Mouse (Mus musculus) lung, embryonic 14.5 days (tissue): ENCODE results near the gene Gbp8. TPM values are rescaled to one million over a fixed set of nuclear protein-coding genes. Genes with fewer than 3 reads are reported as not detected.
"Not testable (repeated sequence)": the region's sequence is repeated elsewhere in the genome, so short reads cannot be mapped to it uniquely, and the experiment has no call there.

Source experiments
- ATAC-seq: fragments of 200-750 bp; cut with Nextera tagmentation; 2 replicates; pipeline ENCODE4 v1.8.0; 2017; ENCODE audit warnings: mild to moderate bottlenecking, moderate TSS enrichment, moderate library complexity; ENCODE audit not compliant: insufficient read depth
- DNase-seq: peaks from one replicate; pipeline ENCODE4 v3.0.0-alpha.2; 2015
- H3K27ac ChIP-seq: fragments of 300-500 bp; sonication (generic); 2 replicates; pipeline ENCODE4 v1.5.1; 2014; ENCODE audit warnings: low read depth, mild to moderate bottlenecking, moderate library complexity
- H3K27me3 ChIP-seq: fragments of 300-500 bp; sonication (generic); 2 replicates; pipeline ENCODE4 v1.6.1; 2014; ENCODE audit warnings: low read length, control low read depth; ENCODE audit not compliant: insufficient read depth
- H3K36me3 ChIP-seq: fragments of 300-500 bp; sonication (generic); 2 replicates; pipeline ENCODE4 v1.6.1; 2014; ENCODE audit warnings: control low read depth; ENCODE audit not compliant: insufficient read depth
- H3K4me1 ChIP-seq: fragments of 300-500 bp; sonication (generic); 2 replicates; pipeline ENCODE4 v1.6.1; 2014; ENCODE audit warnings: antibody characterized with exemption, control low read depth; ENCODE audit not compliant: insufficient read depth
- H3K4me2 ChIP-seq: fragments of 300-500 bp; sonication (generic); 2 replicates; pipeline ENCODE4 v1.6.1; 2014; ENCODE audit warnings: mild to moderate bottlenecking
- H3K4me3 ChIP-seq: fragments of 300-500 bp; sonication (generic); 2 replicates; pipeline ENCODE4 v1.5.1; 2014; ENCODE audit warnings: low read depth, low read length
- H3K9ac ChIP-seq: fragments of 300-500 bp; sonication (generic); 2 replicates; pipeline ENCODE4 v1.6.1; 2014
- H3K9me3 ChIP-seq: fragments of 300-500 bp; sonication (generic); 2 replicates; pipeline ENCODE4 v1.6.1; 2016; ENCODE audit warnings: low read depth, low read length, control low read depth
- CTCF ChIP-seq: IDR thresholded peaks from 2 replicates; pipeline ENCODE4 v1.5.1; 2016; ENCODE audit warnings: antibody characterized with exemption, low read depth
- WGBS: fragments of 180-500 bp; shearing (Covaris S2); extraction: QIAGEN DNeasy Blood & Tissue Kit; methylation state at CpG from one replicate; pipeline ENCODE4 v1.1.7; 2014; 5-methylcytosine and 5-hydroxymethylcytosine counted together
- polyA plus RNA-seq: library from polyadenylated mRNA; unstranded; fragments of >200 nt; fragmentation: Nextera tagmentation; extraction: Ambion mirVana; gene quantifications from 2 replicates; pipeline ENCODE4 v1.2.1, GENCODE M21; 2014

Gene Gbp8
- polyA plus RNA-seq, 1 experiment from 2014 or later: 0.24 TPM

DNA sequence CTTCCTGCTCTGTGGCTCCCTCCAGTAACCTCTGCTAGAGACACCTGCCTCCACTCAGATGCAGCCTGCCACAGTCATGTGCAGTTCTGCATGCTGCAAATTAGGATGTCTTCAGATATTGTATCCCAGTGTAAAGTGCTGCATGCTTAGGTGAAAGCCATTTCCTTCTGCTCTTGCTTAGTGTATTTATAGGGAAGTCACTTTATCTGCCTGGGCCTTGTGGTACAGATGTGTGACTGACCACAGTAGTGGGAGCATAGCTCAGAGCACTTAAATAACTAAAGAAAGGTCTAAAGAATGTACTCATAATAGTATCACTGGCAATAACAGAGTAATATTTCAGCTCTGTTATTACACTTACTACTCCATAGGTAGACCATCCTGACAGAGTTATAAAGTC lies 57.4 kb downstream of the Gbp8 start:
- H3K4me2 ChIP-seq: no peak overlapping the region
- H3K36me3 ChIP-seq: no peaks in the 10 kb centered on the region
- peaks cover 3% of the 10 kb centered on the region; the same call in 1 of the 2 replicates for H3K9me3 ChIP-seq
- no peak for TF ChIP-seq CTCF
- H3K9ac ChIP-seq: no peak overlapping the region
- H3K4me3 ChIP-seq: no peak overlapping the region
- ATAC-seq (no peak), DNase-seq (no peak)
- no peak overlapping the region for H3K27ac ChIP-seq
- no peaks in the 10 kb centered on the region for H3K4me1 ChIP-seq
- no peaks in the 10 kb centered on the region for H3K27me3 ChIP-seq

DNA sequence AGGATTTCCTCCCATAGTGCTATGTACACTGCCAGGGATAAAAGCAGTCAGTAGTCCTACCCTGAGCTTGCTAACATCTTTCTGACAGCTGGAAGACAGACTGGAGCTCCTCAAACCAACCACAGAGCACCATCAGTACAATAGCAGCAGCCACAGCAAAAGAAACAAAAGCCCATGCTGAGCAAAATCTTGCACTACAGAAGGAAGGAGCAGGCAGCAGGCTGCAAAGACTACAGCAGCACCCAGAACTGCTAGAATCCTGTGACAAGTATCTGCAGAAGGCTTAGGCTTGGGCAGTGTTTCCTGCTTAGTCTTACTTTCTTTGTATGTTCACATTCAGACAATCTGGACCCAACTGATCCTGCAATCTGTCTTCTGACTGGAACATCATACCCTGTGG lies 71.0 kb downstream of the Gbp8 start:
- not testable (repeated sequence) for ATAC-seq, H3K9ac ChIP-seq, H3K4me2 ChIP-seq, H3K27me3 ChIP-seq, H3K36me3 ChIP-seq, DNase-seq, H3K9me3 ChIP-seq, H3K4me1 ChIP-seq, H3K4me3 ChIP-seq, H3K27ac ChIP-seq

DNA sequence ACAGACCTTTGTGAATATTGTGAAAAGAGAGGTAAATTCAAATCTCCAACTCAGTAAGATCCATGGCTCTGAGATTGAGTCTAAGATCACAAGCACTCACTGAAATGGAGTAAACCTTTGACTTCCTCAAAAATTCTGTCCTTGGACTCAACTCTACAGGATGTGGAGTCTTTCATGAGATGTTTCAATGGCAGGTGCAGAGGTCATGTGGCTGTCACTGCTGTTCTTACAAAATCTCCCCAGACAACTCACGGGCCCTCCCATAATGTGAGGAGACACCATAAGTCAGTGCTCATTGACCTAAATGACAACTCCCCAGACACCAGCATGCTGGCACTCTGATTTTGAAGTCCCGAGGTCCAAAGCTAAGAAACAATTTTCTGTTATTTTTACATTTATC lies 74.9 kb downstream of the Gbp8 start:
- H3K9ac ChIP-seq, H3K4me2 ChIP-seq, DNase-seq, H3K27ac ChIP-seq, H3K36me3 ChIP-seq, H3K4me3 ChIP-seq, ATAC-seq, H3K27me3 ChIP-seq, H3K9me3 ChIP-seq, H3K4me1 ChIP-seq: not testable (repeated sequence)
- WGBS: 65% methylated on average over 2 of the region's 2 CpGs

DNA sequence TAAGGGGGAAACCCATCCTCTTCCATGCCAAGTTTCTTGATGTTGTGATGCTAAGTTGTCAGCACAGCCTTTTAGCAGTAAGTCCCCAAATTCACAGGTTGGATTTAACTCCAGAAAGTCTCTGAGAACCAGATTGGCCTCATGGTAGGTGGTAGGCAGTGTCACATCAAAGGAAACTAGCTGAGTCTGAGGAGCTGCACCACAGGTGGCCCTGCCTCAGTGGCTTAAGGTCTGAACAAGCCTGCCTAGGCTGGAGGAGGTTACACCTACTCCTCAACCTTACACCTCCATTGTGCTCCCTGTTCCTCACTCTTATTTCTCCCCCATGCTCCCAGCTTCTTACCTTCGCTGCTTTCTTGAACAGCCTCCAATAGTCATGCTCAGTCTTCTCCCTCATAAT lies 76.0 kb downstream of the Gbp8 start:
- no peak overlapping the region for H3K4me3 ChIP-seq
- no peaks in the 10 kb centered on the region for H3K27me3 ChIP-seq
- WGBS: 43% methylated on average over 1 of the region's 1 CpGs
- H3K4me2 ChIP-seq: no peak overlapping the region
- no peak for TF ChIP-seq CTCF
- no peaks in the 10 kb centered on the region for H3K36me3 ChIP-seq
- H3K9me3 ChIP-seq: no peaks in the 10 kb centered on the region
- H3K27ac ChIP-seq: no peak overlapping the region
- DNase-seq: no peak
- ATAC-seq: no peak
- H3K9ac ChIP-seq: no peak overlapping the region
- no peaks in the 10 kb centered on the region for H3K4me1 ChIP-seq

DNA sequence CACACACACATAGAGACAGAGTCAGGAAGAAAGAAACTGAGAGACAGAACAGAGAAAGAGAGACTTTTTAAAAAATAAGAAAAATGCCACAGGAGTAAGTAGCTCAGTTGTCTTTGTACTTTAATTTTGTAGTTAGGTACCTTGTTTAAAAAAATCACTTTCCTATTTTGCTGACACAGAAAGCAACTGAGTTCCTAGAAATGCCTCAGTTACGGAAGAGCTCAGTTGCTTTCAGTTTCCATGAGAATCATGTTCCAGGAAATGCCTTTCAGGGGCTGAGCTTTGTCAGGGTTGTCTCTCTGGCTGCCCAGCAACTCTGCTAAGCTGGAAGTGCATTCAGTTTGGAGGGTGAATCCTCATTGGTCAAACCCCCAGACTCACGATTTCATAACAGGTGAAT lies 76.9 kb downstream of the Gbp8 start:
- not testable (repeated sequence) for H3K36me3 ChIP-seq, ATAC-seq, H3K9ac ChIP-seq, H3K27me3 ChIP-seq, DNase-seq, H3K4me1 ChIP-seq, H3K4me2 ChIP-seq, H3K4me3 ChIP-seq, H3K27ac ChIP-seq, H3K9me3 ChIP-seq
- 64% methylated on average over 2 of the region's 2 CpGs for WGBS

DNA sequence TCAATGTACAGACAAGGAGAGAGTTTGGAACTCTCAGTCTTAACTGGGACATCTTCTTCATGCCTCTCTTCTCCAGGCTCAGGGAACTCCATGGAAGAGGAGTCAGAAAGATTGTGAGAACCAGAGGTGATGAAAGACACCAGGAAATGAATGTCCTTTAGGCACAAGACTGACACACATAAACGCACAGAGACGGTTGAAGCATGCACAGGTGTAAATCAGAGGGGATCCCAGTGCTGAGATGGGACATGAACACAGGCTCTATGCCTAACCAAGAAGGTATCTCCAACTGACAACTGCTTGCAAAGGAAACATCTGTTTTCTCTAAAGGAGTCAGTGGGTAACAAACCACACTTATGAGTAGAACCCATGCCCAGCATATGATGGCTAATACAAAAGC lies 79.1 kb downstream of the Gbp8 start:
- DNase-seq: no peak
- no peak for TF ChIP-seq CTCF
- H3K4me2 ChIP-seq: no peak overlapping the region

DNA sequence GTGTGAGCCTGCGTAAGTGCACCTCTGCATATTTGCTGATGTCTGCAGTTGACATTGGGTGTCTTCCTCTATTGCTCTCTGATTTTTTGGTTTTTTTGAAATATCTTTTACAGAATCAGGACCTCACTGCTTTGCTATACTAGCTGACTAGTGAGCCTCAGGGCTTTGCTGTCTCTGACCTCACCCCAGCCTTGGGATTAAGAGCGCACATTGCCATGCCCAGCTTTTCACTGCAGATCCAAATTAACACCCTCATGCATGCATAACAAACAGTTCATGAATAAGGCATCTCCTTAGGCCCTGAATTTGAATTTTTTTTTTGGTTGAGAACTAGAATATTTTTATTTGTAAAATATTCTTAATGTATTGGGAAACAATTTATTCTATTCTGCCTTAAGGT lies 84.1 kb downstream of the Gbp8 start:
- Histone ChIP-seq H3K9ac (no peak overlapping the region), H3K4me1 (no peaks in the 10 kb centered on the region), H3K36me3 (no peaks in the 10 kb centered on the region), H3K9me3 (no peaks in the 10 kb centered on the region), H3K4me3 (no peak overlapping the region), H3K27me3 (no peaks in the 10 kb centered on the region), H3K4me2 (no peak overlapping the region), H3K27ac (no peak overlapping the region)
- ATAC-seq: no peak
- DNase-seq: no peak
- TF ChIP-seq CTCF: no peak
- WGBS: 94% methylated on average over 2 of the region's 2 CpGs

More for the DNA sequence above, 79.1 kb downstream of the Gbp8 start:
- H3K27ac ChIP-seq: no peak overlapping the region
- no peak for ATAC-seq
- H3K36me3 ChIP-seq: no peaks in the 10 kb centered on the region
- no peak overlapping the region for H3K9ac ChIP-seq
- H3K9me3 ChIP-seq: no peaks in the 10 kb centered on the region
- H3K4me3 ChIP-seq: no peak overlapping the region
- 93% methylated on average over 2 of the region's 2 CpGs for WGBS
- H3K4me1 ChIP-seq: no peaks in the 10 kb centered on the region
- no peaks in the 10 kb centered on the region for H3K27me3 ChIP-seq

DNA sequence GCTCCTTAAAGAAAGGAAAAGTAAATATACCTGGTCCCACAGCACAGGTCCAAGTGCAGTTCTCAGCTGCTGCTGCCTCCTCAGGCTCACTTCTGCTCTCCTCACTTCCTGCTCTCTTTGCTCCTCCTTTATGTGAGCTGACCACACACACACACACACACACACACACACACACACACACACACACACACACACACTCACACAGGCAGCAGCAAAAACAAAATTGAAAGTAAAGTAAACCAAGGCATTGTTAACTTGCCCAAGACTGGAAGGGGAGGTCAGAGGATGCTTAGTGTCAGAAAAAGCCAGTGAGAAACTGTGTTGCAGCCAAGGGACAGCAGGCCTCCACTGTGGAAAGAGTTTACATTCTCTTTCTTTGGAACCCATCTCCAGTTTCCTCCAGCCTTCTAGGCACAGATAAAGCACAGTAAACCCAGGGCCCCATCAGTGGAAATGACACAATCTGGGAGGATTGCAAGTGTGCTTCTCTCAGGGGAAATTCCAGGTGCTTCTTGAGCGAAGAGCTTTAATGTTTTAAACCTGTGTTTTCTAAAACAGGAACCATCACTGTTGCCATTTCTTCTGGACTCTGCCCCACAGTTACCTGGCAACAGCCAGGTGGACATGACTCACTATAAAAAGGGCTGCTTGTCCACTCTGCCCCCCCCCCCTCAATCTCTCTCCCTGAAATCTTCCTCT lies 85.7 kb downstream of the Gbp8 start:
- H3K36me3 ChIP-seq, H3K27me3 ChIP-seq, H3K9me3 ChIP-seq, H3K9ac ChIP-seq, H3K4me3 ChIP-seq, H3K4me1 ChIP-seq, H3K27ac ChIP-seq, DNase-seq, H3K4me2 ChIP-seq, ATAC-seq: not testable (repeated sequence)
- 65% methylated on average over 1 of the region's 1 CpGs for WGBS
